Mouse (Mus musculus) megakaryocyte, embryonic 14.5 days (primary cell): ENCODE results near the gene Grik2.

Source experiments
- FLI1 ChIP-seq: IDR thresholded peaks from 2 replicates; pipeline ENCODE4 v1.6.1; 2012; ENCODE audit warnings: low read length, inconsistent platforms, mixed read lengths
- GATA1 ChIP-seq: IDR thresholded peaks from 3 replicates; pipeline ENCODE4 v1.6.1; 2012; ENCODE audit warnings: mixed read lengths, low read length, inconsistent platforms, borderline replicate concordance

DNA sequence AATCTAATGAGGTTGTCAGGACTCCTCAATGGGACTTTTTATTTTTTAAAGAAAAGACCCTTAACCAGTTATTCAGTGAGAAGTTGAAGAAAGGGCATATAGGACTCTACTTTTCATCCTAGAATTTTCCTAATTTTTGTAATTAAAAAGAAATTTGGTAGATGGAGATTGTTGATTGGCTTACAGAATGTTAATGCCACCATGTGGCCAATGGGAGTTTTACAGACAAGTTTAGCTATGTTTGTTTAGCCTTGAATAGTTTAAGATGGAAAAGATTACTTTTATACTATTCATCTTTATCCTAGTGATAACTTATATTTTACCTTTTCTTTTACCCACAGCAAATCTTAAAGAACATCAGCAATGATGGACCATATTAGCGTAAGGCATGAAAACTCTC is 268.8 kb downstream of the Grik2 start:
- TF ChIP-seq GATA1 (no peak), FLI1 (no peak)
